Mouse (Mus musculus) myocyte (in vitro differentiated cells): ENCODE measurements around the gene Lrrc4. TPM values are rescaled to one million over a fixed set of nuclear protein-coding genes. Genes with fewer than 3 reads are reported as not detected.

ENCODE experiments used
- H3K27me3 ChIP-seq: one replicate; pipeline ENCODE4 v1.6.1; 2011; ENCODE audit not compliant: control insufficient read depth, insufficient read depth, insufficient read length
- H3K36me3 ChIP-seq: one replicate; pipeline ENCODE4 v1.6.1; 2011; ENCODE audit not compliant: control insufficient read depth, insufficient read depth
- H3K4me2 ChIP-seq: one replicate; pipeline ENCODE4 v1.6.1; 2011; ENCODE audit warnings: low read depth, control low read depth
- H3K4me3 ChIP-seq: one replicate; pipeline ENCODE4 v1.5.1; 2011; ENCODE audit warnings: mild to moderate bottlenecking, control low read depth, moderate library complexity
- H3K79me2 ChIP-seq: one replicate; pipeline ENCODE4 v1.6.1; 2011; ENCODE audit not compliant: control insufficient read depth, insufficient read depth
- H3ac ChIP-seq: one replicate; pipeline ENCODE4 v1.6.1; 2011; ENCODE audit not compliant: control insufficient read depth, insufficient read length
- CEBPB ChIP-seq: IDR thresholded peaks from 2 replicates; pipeline ENCODE4 v1.6.1; 2011; ENCODE audit warnings: mild to moderate bottlenecking, moderate library complexity; ENCODE audit not compliant: poor library complexity, insufficient read depth, severe bottlenecking
- E2F4 ChIP-seq: IDR thresholded peaks from one replicate; pipeline ENCODE4 v1.6.1; 2011; ENCODE audit warnings: mild to moderate bottlenecking, control low read depth, moderate library complexity; ENCODE audit not compliant: insufficient read depth
- MAX ChIP-seq: IDR thresholded peaks from one replicate; pipeline ENCODE4 v1.6.1; 2011; ENCODE audit warnings: low read depth, mild to moderate bottlenecking, control low read depth
- MYOD1 ChIP-seq, 3 experiments: IDR thresholded peaks; one replicate each; pipeline ENCODE4 v1.6.1; 2011; ENCODE audit warnings: control low read depth in 2 of 3, low read depth in 2 of 3, mild to moderate bottlenecking in 2 of 3, moderate library complexity in 1 of 3; ENCODE audit not compliant: insufficient read length in 2 of 3, control insufficient read depth in 1 of 3
- MYOG ChIP-seq, 3 experiments: IDR thresholded peaks; one replicate each; pipeline ENCODE4 v1.6.1; 2011; ENCODE audit warnings: control low read depth in 2 of 3, low read depth in 2 of 3, mild to moderate bottlenecking in 2 of 3; ENCODE audit not compliant: insufficient read length in 2 of 3, control insufficient read depth in 1 of 3, insufficient read depth in 1 of 3
- POLR2A ChIP-seq: IDR thresholded peaks from one replicate; pipeline ENCODE4 v1.6.1; 2011; ENCODE audit warnings: low read depth, mild to moderate bottlenecking, control low read depth, moderate library complexity; ENCODE audit not compliant: insufficient read length
- POLR2AphosphoS2 ChIP-seq: IDR thresholded peaks from one replicate; pipeline ENCODE4 v1.6.1; 2011; ENCODE audit warnings: low read depth, control low read depth; ENCODE audit not compliant: insufficient read length
- REST ChIP-seq: IDR thresholded peaks from one replicate; pipeline ENCODE4 v1.6.1; 2011; ENCODE audit warnings: mild to moderate bottlenecking, control low read depth, moderate library complexity; ENCODE audit not compliant: insufficient read depth, insufficient read length
- SRF ChIP-seq: IDR thresholded peaks from one replicate; pipeline ENCODE4 v1.6.1; 2011; ENCODE audit warnings: low read depth; ENCODE audit not compliant: control insufficient read depth, insufficient read length
- TCF12 ChIP-seq: IDR thresholded peaks from one replicate; pipeline ENCODE4 v1.6.1; 2011; ENCODE audit warnings: mild to moderate bottlenecking, control low read depth; ENCODE audit not compliant: poor library complexity, insufficient read depth, severe bottlenecking
- TCF3 ChIP-seq: IDR thresholded peaks from one replicate; pipeline ENCODE4 v1.6.1; 2011; ENCODE audit warnings: low read depth, control low read depth; ENCODE audit not compliant: insufficient read length
- USF1 ChIP-seq: IDR thresholded peaks from one replicate; pipeline ENCODE4 v1.6.1; 2011; ENCODE audit warnings: low read depth, mild to moderate bottlenecking, control low read depth, moderate library complexity
- polyA plus RNA-seq: library from polyadenylated mRNA; unstranded; fragments of >200 nt; fragmentation: generic; extraction: Trizol; gene quantifications from one replicate; pipeline ENCODE4 v1.2.1, GENCODE M21; 2012; ENCODE audit warnings: missing spikeins

Lrrc4 gene
- polyA plus RNA-seq, 1 experiment, result 0.72 TPM

DNA sequence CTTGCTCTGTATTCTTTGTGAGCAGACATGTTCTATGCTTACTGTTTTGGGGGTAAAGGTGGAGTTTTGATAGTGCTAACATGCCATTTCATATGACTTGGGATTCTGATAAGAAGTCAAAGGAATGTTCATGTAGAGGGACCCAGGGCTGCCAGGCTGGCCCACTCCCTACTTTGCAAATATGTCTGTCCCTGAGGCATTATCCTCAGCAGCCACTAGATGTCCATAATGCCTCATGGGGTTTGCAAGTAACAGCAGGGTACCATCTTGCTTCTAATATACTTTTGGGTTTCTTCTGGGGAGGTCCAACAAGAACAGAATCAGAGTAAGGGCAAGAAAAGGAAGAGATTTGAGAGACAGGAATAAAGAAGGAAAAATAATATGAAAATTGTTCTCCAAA, 5.1 kb upstream of the Lrrc4 start:
- Histone ChIP-seq H3K4me2 (no peak overlapping the region), H3K4me3 (no peak overlapping the region), H3K79me2 (peaks cover 3% of the 10 kb centered on the region), H3ac (no peak overlapping the region), H3K27me3 (no peaks in the 10 kb centered on the region), H3K36me3 (no peaks in the 10 kb centered on the region)
- TF ChIP-seq POLR2A, result no peak
- no peak for TF ChIP-seq MYOD1 (IDR thresholded peaks at IDR 0.05; ENCODE audit: control insufficient read depth in 1 of 3, insufficient read length in 2 of 3, low read depth in 2 of 3)

DNA sequence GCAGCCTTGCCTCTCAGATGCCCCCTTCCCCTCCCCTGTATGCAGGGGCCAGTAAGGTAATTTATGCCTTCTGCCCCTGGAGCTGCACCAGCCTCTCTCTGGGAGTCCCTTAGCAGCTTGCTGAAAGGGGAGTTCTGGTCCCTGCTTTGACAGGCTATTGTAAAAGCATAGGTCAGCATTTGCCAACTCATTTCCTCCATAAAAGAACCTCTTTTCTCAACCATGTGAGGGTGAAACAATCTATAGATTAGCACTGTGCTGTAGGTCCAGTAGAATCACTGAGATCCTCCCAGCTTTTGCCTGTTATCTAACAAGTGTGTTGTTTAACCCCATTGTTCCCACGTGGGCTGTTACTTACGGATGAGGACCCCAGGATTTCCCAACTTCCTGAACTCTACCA, 2.5 kb upstream of the Lrrc4 start:
- H3K27me3 ChIP-seq, result no peaks in the 10 kb centered on the region
- no peak overlapping the region for H3K4me2 ChIP-seq
- no peak overlapping the region for H3K4me3 ChIP-seq
- no peaks in the 10 kb centered on the region for H3K36me3 ChIP-seq
- H3K79me2 ChIP-seq, result peaks cover 6% of the 10 kb centered on the region
- no peak overlapping the region for H3ac ChIP-seq
- TF ChIP-seq POLR2AphosphoS2, result no peak
- TF ChIP-seq E2F4, result no peak
- no peak for TF ChIP-seq POLR2A
- no peak for TF ChIP-seq REST
- no peak for TF ChIP-seq CEBPB

DNA sequence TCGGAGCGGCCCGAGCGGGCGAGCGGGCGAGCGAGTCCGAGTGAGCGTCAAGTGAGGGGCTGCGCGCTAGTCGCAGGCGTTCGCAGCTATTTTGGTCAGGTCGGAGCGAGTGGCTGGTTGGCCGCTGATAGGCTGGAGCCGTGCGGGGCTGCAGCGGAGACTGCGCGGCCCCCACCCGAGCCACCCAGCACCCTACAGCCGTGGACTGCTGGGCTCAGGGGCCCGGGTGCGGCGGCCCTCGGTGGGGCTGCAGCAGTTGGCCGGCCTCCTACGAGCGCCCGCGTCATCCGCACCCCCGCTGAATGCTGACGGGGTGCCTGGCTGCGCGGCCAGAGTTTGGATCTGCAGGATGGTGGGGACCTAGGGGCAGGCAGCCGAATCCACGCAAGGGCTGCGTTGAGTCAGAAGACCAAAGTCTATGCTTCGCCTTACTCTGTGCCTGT, 1.9 kb upstream of the Lrrc4 start:
- Histone ChIP-seq H3ac (peak overlapping the region; percentile 23), H3K36me3 (no peaks in the 10 kb centered on the region), H3K4me3 (no peak overlapping the region), H3K27me3 (no peaks in the 10 kb centered on the region), H3K4me2 (no peak overlapping the region), H3K79me2 (peaks cover 6% of the 10 kb centered on the region)
- no peak for TF ChIP-seq POLR2A
- TF ChIP-seq MAX, result no peak
- no peak for TF ChIP-seq SRF
- no peak for TF ChIP-seq TCF12
- no peak for TF ChIP-seq REST
- no peak for TF ChIP-seq MYOG (IDR thresholded peaks at IDR 0.05; ENCODE audit: control insufficient read depth in 1 of 3, insufficient read depth in 1 of 3, insufficient read length in 2 of 3, low read depth in 2 of 3)
- TF ChIP-seq USF1, result no peak
- TF ChIP-seq E2F4, result no peak
- no peak for TF ChIP-seq CEBPB
- no peak for TF ChIP-seq MYOD1 (IDR thresholded peaks at IDR 0.05; ENCODE audit: control insufficient read depth in 1 of 3, insufficient read length in 2 of 3, low read depth in 2 of 3)
- TF ChIP-seq TCF3, result no peak

DNA sequence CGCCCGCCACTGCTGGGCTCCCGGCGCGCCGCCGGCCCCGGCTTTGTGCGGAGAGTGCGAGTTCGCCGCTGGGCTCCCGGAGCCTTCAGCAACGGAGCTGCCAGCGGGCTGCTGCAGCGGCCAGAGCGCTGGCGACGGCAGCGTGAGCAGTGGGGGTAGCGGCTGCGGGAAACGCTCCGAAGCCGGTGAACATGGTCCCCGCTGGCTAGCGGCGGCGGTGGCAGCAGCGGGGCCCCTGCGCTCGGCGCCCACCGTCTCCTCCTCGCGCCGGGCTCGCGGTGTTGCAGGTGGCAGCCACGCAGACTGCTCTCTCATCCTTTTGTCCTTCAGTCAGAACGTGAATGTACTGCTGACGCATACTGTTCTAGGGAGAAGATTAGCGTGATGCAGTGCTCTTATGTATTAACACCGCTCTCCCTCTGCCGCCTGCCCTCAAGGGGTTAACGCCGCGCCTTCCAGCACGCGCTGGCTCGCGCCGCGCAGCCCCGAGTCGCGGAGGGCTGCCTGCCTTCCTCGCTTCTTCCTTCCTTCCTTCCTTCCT, 1.3 kb upstream of the Lrrc4 start:
- Histone ChIP-seq H3ac (peak overlapping the region; percentile 23), H3K27me3 (no peaks in the 10 kb centered on the region), H3K36me3 (no peaks in the 10 kb centered on the region), H3K79me2 (peaks cover 6% of the 10 kb centered on the region), H3K4me3 (no peak overlapping the region), H3K4me2 (peak overlapping the region; percentile 38)
- no peak for TF ChIP-seq MYOG (IDR thresholded peaks at IDR 0.05; ENCODE audit: control insufficient read depth in 1 of 3, insufficient read depth in 1 of 3, insufficient read length in 2 of 3, low read depth in 2 of 3)
- no peak for TF ChIP-seq POLR2A
- no peak for TF ChIP-seq USF1
- TF ChIP-seq REST, result no peak
- TF ChIP-seq POLR2AphosphoS2, result no peak
- no peak for TF ChIP-seq MYOD1 (IDR thresholded peaks at IDR 0.05; ENCODE audit: control insufficient read depth in 1 of 3, insufficient read length in 2 of 3, low read depth in 2 of 3)
- TF ChIP-seq E2F4, result no peak

DNA sequence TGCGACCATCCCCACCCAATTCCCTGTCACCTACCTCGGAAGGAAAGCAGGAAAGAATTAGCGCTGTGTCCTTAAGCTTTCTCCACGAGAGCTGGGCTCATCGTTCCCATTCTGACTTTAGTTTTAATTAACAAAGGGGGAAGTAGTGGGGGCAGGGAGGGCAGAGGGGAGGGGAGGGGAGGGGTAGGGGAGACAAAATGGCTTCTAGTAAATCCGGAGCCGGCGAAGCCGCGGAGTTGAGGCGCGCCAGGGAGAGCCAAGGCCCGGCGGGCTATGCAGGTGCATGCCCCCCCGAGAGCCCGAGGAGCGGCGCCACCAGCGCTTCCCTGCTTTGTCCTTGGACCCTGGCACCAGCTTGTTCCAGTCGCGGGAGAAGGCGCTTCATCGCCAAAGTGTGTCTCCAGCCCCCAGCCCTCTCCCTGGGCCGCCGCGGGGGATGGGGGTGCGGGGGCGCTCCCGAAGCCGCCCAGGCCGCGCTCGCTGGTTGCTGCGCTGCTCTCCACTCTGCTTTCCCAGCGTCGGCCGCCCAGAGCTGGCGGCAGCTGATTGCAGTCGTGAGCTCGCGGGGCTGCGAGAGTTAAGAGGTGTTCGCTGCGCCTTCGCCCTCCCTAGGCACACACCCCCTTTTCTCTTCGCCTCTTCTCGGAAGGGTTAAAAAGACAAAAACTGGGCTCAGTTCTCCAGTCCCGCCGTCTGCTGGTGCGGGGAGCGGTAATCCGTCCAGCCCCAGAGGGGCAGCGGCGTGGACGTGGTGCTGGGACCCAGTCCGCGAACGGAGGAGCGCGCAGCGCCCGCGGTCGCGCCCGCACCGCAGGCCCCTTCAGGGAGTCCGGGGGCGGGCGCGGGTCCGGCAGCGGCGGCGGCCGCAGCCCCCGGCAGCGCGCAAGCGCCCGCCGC, 555 bp upstream of the Lrrc4 start:
- Histone ChIP-seq H3ac (peak overlapping the region; percentile 23), H3K4me2 (peak overlapping the region; percentile 38), H3K36me3 (no peaks in the 10 kb centered on the region), H3K4me3 (no peak overlapping the region), H3K79me2 (peaks cover 6% of the 10 kb centered on the region), H3K27me3 (no peaks in the 10 kb centered on the region)
- TF ChIP-seq CEBPB (no peak), MAX (no peak), REST (no peak), MYOG (IDR thresholded peaks at IDR 0.05; ENCODE audit: control insufficient read depth in 1 of 3, insufficient read depth in 1 of 3, insufficient read length in 2 of 3, low read depth in 2 of 3) (no peak), SRF (no peak), E2F4 (no peak), POLR2A (no peak), USF1 (no peak), TCF3 (no peak), POLR2AphosphoS2 (no peak), MYOD1 (IDR thresholded peaks at IDR 0.05; ENCODE audit: control insufficient read depth in 1 of 3, insufficient read length in 2 of 3, low read depth in 2 of 3) (no peak), TCF12 (no peak)
